Mouse (Mus musculus): ENCODE measurements around the gene Bicra. TPM values are rescaled to one million over a fixed set of nuclear protein-coding genes. Genes with fewer than 3 reads are reported as not detected.
A peak's percentile ranks its signal among the peaks of the same experiment; 100 is the strongest.

Bicra gene
- total and polyA plus RNA-seq, 2 experiments from 2014 or later: 4.1 to 7.0 TPM

DNA sequence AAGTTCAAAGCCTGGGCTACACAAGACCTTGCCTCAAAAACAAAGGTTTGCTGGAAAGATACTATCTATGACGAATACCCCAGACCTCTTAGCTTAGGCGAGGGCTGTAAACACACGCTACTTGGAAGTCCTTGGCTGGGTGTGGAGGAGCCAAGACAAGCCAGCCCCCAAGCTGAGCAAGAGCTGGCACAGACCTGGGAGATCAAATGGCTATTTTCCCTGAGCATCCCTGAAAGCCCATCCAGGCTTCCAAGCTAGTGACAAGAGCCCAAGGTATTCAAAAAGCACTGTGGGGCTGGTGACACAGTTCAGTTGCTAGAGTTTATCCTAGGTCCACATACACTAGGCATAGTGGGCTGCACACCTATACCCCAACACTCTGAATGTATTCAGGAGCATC lies 2.9 kb upstream of the Bicra start:
- no peak overlapping the region for H3K4me3 ChIP-seq (ENCODE audit: low read depth, low read length)
- H3K4me2 ChIP-seq (ENCODE audit: low read depth, low read length, poor library complexity, severe bottlenecking): no peak overlapping the region
- no peaks in the 10 kb centered on the region for H3K9me3 ChIP-seq (ENCODE audit: low read length)
- DNase-seq (ENCODE audit: low spot score) (no peak), ATAC-seq (ENCODE audit: low FRiP score) (no peak)
- no peaks in the 10 kb centered on the region for H3K27me3 ChIP-seq (ENCODE audit: insufficient read depth, low read length)
- no peak for TF ChIP-seq CTCF (IDR thresholded peaks at IDR 0.05)
- H3K36me3 ChIP-seq (ENCODE audit: insufficient read depth, low read length): no peaks in the 10 kb centered on the region
- peaks cover 14% of the 10 kb centered on the region; the same call in 1 of the 2 replicates for H3K4me1 ChIP-seq (ENCODE audit: insufficient read depth, low read length)
- H3K27ac ChIP-seq (ENCODE audit: low read depth, low read length): no peak overlapping the region
- WGBS: 88% methylated on average over 3 of the region's 3 CpGs
- no peak overlapping the region for H3K9ac ChIP-seq (replicated peaks; ENCODE audit: low read length, poor library complexity, severe bottlenecking)

DNA sequence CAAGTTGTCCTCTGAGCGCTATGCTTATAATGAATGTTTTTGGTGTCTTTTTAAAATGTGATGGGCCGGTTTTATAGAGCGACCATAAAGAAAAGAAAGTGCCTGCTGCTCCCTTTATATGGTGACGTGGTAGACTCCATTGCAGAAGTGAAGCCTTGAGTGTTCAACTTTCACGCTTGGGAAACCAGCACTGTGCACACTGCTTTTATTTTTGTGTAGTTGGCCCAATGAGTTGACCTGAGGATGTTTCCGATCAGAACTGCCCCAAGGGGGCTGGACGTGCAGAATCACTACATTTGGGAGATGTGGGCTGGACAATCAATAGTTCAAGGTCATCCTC lies 1.8 kb upstream of the Bicra start:
- H3K36me3 ChIP-seq (ENCODE audit: insufficient read depth, low read length): no peaks in the 10 kb centered on the region
- H3K4me2 ChIP-seq (ENCODE audit: low read depth, low read length, poor library complexity, severe bottlenecking): peak overlapping the region; percentile 80
- ATAC-seq (ENCODE audit: low FRiP score) (no peak), DNase-seq (ENCODE audit: low spot score) (no peak)
- 83% methylated on average over 7 of the region's 7 CpGs for WGBS
- H3K27ac ChIP-seq (ENCODE audit: low read depth, low read length): no peak overlapping the region
- peak overlapping the region; percentile 85 for H3K4me3 ChIP-seq (ENCODE audit: low read depth, low read length)
- H3K27me3 ChIP-seq (ENCODE audit: insufficient read depth, low read length): no peaks in the 10 kb centered on the region
- peaks cover 21% of the 10 kb centered on the region; the same call in 1 of the 2 replicates for H3K4me1 ChIP-seq (ENCODE audit: insufficient read depth, low read length)
- peak overlapping the region; percentile 74 for H3K9ac ChIP-seq (replicated peaks; ENCODE audit: low read length, poor library complexity, severe bottlenecking)
- no peaks in the 10 kb centered on the region for H3K9me3 ChIP-seq (ENCODE audit: low read length)
- TF ChIP-seq CTCF (IDR thresholded peaks at IDR 0.05): no peak

DNA sequence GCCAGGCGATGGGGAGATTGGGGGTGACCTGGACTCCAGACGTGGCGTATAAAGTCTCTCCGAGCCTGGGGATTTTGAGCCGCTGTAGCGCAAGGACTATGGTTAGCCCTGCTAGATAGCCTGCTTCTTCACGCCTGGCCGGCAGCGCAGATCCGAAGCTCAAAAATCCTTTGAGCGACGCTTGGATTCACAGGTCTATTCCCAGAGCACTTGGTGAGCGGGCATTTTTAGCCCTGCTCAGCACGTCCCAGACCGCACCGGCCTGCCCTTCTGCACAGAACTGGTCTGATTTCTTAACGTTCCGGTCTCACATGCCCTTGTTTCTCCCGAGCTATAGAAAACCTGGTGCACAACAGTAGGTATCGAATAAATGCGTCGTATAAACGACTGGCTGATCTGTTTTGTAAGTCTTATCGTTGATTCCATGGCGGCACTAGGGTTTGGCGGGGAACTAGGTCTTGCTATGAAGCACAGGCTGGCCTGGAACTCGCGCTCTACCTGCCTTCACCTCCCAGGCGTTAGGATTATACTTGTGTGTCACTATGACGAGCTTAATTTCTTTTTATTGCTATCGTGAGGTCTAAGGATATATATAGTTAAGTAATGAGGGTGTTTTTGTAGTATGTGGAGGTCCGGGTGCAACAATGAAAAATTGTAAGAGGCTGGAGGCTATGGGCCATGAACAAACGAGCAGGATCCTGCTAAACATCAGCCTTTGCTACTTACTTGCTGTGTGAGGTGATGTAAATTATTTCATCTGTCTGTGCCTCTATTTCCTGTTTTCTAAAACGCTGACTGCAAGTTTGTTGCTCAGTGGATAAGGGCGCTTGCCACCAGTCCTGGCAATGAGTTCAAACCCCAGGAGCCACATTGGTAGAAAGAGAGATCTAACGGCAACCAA lies 1.2 kb upstream of the Bicra start:
- peak overlapping the region; percentile 85 for H3K4me3 ChIP-seq (ENCODE audit: low read depth, low read length)
- DNase-seq (ENCODE audit: low spot score) (peak; percentile 35), ATAC-seq (ENCODE audit: low FRiP score) (no peak)
- no peak for TF ChIP-seq CTCF (IDR thresholded peaks at IDR 0.05)
- peak overlapping the region; percentile 80 for H3K4me2 ChIP-seq (ENCODE audit: low read depth, low read length, poor library complexity, severe bottlenecking)
- 8% methylated on average over 36 of the region's 36 CpGs for WGBS
- no peaks in the 10 kb centered on the region for H3K27me3 ChIP-seq (ENCODE audit: insufficient read depth, low read length)
- H3K9ac ChIP-seq (replicated peaks; ENCODE audit: low read length, poor library complexity, severe bottlenecking): peak overlapping the region; percentile 74
- no peaks in the 10 kb centered on the region for H3K9me3 ChIP-seq (ENCODE audit: low read length)
- peaks cover 21% of the 10 kb centered on the region; the same call in 1 of the 2 replicates for H3K4me1 ChIP-seq (ENCODE audit: insufficient read depth, low read length)
- no peaks in the 10 kb centered on the region for H3K36me3 ChIP-seq (ENCODE audit: insufficient read depth, low read length)
- H3K27ac ChIP-seq (ENCODE audit: low read depth, low read length): peak overlapping the region; percentile 85

DNA sequence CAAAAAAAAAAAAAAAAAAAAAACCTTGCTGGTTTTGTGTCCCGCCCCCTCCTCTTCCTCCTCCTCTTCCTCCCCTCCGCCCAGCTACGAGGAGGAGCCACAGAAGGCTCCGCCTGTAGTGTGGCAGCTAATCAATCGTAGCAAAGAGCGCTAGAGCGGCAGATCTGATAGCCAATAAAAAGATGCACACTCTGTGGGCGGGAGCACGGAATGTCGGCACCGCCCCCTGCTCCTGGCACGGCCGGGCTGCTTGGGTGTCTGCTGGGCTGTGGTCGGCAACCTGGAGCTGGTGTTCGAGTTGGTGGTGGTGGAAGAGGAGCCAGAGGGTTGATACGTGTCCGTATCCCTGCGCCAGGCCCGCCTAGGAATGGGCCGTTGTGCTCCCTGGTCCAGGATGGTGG lies 443 bp upstream of the Bicra start:
- 0% methylated on average over 18 of the region's 20 CpGs for WGBS
- DNase-seq (ENCODE audit: low spot score) (peak; percentile 99), ATAC-seq (ENCODE audit: low FRiP score) (peak; percentile 88)
- H3K4me1 ChIP-seq (ENCODE audit: insufficient read depth, low read length): peaks cover 21% of the 10 kb centered on the region; the same call in 1 of the 2 replicates
- H3K4me3 ChIP-seq (ENCODE audit: low read depth, low read length): peak overlapping the region; percentile 85
- peak overlapping the region; percentile 80 for H3K4me2 ChIP-seq (ENCODE audit: low read depth, low read length, poor library complexity, severe bottlenecking)
- peak overlapping the region; percentile 98 for H3K9ac ChIP-seq (replicated peaks; ENCODE audit: low read length, poor library complexity, severe bottlenecking)
- H3K27me3 ChIP-seq (ENCODE audit: insufficient read depth, low read length): no peaks in the 10 kb centered on the region
- 0 out of 2 replicates have a peak, but pooled peaks cover 2% of the 10 kb centered on the region for H3K36me3 ChIP-seq (ENCODE audit: insufficient read depth, low read length)
- H3K9me3 ChIP-seq (ENCODE audit: low read length): no peaks in the 10 kb centered on the region
- TF ChIP-seq CTCF (IDR thresholded peaks at IDR 0.05): no peak; the same call in 1 of the 2 replicates
- peak overlapping the region; percentile 100 for H3K27ac ChIP-seq (ENCODE audit: low read depth, low read length)

DNA sequence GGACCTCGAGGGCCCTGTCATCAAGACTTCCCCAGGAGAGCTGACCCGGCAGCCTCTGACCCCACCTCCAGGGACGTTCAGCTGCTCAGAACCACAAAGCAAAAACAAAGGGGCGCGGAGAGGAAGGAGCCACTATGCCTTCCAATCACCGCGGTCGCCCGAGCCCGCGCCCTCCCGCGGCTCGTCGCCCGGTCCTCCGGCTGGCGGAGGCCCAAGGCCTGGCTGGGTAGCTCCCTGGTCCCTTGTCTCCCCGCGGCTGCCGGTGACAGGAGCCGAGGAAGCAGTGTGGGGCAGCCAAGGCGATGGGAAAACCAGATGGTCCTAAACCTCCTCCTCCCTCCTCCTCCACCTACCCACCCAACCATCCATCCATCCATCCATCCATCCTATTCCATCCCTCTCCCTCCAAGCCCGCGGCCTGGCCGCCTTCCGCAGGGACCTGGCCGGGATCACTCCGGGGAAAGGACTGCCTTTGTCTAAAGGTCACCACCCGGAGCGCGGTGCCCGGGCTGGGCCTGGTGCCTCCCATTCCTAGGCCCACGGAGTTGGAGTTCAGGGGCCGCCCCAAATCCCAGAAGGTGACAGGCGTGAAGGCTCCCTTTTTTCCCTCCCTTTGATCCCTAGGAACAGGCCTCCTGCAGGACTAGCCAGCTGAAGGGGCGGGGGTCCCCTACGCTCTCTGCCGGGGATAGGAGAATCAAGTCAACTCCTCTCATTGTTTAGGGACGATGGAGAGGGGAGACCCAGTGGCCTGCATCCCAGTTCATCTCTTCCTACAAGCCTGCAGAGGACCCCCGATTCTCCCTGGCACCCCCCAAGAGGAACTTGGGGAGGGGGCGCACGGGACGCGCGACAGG lies 1.0 kb downstream of the Bicra start:
- Histone ChIP-seq H3K4me1 (ENCODE audit: insufficient read depth, low read length) (peaks cover 21% of the 10 kb centered on the region; the same call in 1 of the 2 replicates), H3K9ac (replicated peaks; ENCODE audit: low read length, poor library complexity, severe bottlenecking) (peak overlapping the region; percentile 98), H3K27me3 (ENCODE audit: insufficient read depth, low read length) (no peaks in the 10 kb centered on the region), H3K9me3 (ENCODE audit: low read length) (no peaks in the 10 kb centered on the region), H3K4me2 (ENCODE audit: low read depth, low read length, poor library complexity, severe bottlenecking) (peak overlapping the region; percentile 80), H3K36me3 (ENCODE audit: insufficient read depth, low read length) (0 out of 2 replicates have a peak, but pooled peaks cover 2% of the 10 kb centered on the region), H3K27ac (ENCODE audit: low read depth, low read length) (peak overlapping the region; percentile 100), H3K4me3 (ENCODE audit: low read depth, low read length) (peak overlapping the region; percentile 85)
- no peak for TF ChIP-seq CTCF (IDR thresholded peaks at IDR 0.05)
- ATAC-seq (ENCODE audit: low FRiP score): peak; percentile 17; the same call in 1 of the 2 replicates
- under 1% methylated on average over 42 of the region's 46 CpGs for WGBS
- DNase-seq (ENCODE audit: low spot score): peak; percentile 67

All from midbrain, postnatal 0 days (tissue).